Mouse (Mus musculus) testis, adult 2 months (tissue): ENCODE measurements at regions not wholly inside any gene's neighbourhood (a gene's known extent, or its start where the extent isn't known, plus 50 kb on each side); places are given as distances from the start of the nearest gene placed in this dataset.

Experiments
- H3K27ac ChIP-seq: fragments of 200-500 bp; 2 replicates; pipeline ENCODE4 v1.5.1; 2012; ENCODE audit warnings: low read depth, low read length; ENCODE audit not compliant: control insufficient read depth, insufficient read depth
- H3K27me3 ChIP-seq: fragments of 200-500 bp; 2 replicates; pipeline ENCODE4 v1.6.1; 2012; ENCODE audit warnings: mild to moderate bottlenecking, low read length, moderate library complexity; ENCODE audit not compliant: control insufficient read depth, insufficient read depth
- H3K36me3 ChIP-seq: fragments of 200-500 bp; 2 replicates; pipeline ENCODE4 v1.6.1; 2012; ENCODE audit warnings: mild to moderate bottlenecking, low read length; ENCODE audit not compliant: control insufficient read depth, insufficient read depth
- H3K4me1 ChIP-seq: fragments of 200-500 bp; 2 replicates; pipeline ENCODE4 v1.6.1; 2012; ENCODE audit warnings: low read length; ENCODE audit not compliant: control insufficient read depth, insufficient read depth
- H3K4me3 ChIP-seq: fragments of 200-500 bp; 2 replicates; pipeline ENCODE4 v1.5.1; 2012; ENCODE audit warnings: low read depth, mild to moderate bottlenecking, low read length, moderate library complexity, mixed read lengths; ENCODE audit not compliant: control insufficient read depth
- CTCF ChIP-seq: fragments of 200-500 bp; IDR thresholded peaks from 2 replicates; pipeline ENCODE4 v1.5.1; 2012; ENCODE audit warnings: low read depth, mild to moderate bottlenecking, inconsistent platforms, low read length, moderate library complexity; ENCODE audit not compliant: control insufficient read depth, insufficient read depth, insufficient replicate concordance
- POLR2A ChIP-seq: fragments of 200-500 bp; IDR thresholded peaks from 2 replicates; pipeline ENCODE4 v1.6.1; 2012; ENCODE audit warnings: low read depth, mild to moderate bottlenecking, inconsistent platforms, low read length, moderate library complexity; ENCODE audit not compliant: control insufficient read depth

DNA sequence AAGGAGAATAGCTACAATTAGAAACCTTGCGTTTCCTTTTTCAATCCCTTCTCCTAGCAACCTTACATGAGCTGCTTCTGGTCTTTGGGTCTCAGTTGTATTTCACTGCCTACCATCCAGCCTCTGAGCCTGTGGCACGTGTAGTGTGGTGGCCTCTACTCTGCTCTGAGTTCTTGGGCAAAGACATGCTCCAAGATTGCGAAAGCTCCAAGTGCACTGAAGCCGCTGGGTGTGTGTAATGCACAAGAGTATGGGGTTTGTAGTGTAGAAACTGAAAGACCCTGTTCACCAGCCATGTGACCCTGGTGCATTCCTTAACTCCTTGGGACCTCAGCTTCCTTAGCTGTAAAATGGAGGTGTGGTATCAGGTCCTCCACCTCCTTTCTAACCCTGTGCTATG lies 89.8 kb upstream of the Bcor start:
- no peaks in the 10 kb centered on the region for H3K36me3 ChIP-seq
- no peaks in the 10 kb centered on the region for H3K27me3 ChIP-seq
- H3K27ac ChIP-seq: no peak overlapping the region
- H3K4me1 ChIP-seq: peaks cover 5% of the 10 kb centered on the region
- no peak overlapping the region for H3K4me3 ChIP-seq
- TF ChIP-seq POLR2A: no peak
- no peak for TF ChIP-seq CTCF

DNA sequence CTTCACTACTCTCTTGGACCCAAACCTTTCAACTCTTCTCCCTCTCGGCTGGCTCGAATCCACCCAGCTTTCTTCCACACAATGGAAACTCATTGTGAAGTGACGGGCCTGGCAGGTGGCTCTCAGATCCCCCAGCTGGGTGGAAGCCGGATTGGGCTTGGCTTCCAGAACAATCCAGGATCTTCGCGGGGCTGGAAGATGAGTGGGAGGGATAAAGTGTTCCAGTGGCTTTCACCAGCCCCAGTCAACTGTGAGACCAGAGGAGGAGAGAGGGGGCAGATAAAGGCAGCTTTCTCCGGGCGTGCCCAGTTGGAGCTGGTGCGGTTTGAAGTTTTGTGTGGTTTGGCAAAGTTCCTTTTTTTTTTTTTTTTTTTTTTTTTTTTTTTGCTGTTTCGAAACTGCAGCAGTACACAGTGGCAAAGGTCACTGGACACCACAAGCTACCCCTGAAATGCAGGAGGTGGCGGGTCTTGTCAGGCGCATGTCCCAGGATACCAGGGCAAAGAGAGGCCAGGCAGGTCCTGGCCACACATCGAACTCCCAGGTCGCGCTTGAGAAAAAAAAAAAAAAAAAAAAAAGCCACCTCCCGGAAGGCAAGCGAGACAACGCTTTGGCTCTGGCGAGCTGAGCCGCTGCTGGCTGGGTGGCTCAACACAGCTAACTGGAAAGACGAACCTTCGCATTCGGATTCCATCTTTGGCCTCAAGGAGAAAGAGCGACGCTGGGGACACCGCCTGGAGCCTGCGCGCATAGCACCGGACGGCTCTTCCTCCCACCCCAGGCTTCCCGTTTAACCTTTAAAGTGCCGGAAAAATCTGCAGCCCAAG lies 91.9 kb upstream of the Bcor start:
- no peak overlapping the region for H3K27ac ChIP-seq
- H3K36me3 ChIP-seq: no peaks in the 10 kb centered on the region
- peak overlapping the region; percentile 51 for H3K4me3 ChIP-seq
- peaks cover 5% of the 10 kb centered on the region for H3K4me1 ChIP-seq
- TF ChIP-seq CTCF: peak; percentile 12; the same call in 1 of the 2 replicates
- no peak for TF ChIP-seq POLR2A
- H3K27me3 ChIP-seq: no peaks in the 10 kb centered on the region

DNA sequence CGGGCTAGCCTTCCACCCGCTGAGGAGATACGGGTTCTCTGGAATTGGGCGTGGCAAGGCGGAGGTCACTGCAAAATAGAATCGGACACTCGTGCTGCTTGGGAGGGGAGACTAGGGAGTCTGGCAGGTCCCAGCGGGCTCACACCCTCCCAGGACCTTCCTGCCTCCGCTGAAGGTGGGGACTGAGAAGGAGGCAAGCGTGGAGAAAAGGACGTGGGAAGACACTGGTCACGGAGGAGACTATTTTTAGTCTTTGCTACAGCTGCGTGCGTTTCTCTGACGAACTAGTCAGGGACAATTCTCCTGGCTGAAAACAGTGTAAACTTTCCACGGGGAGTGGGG lies 92.5 kb upstream of the Bcor start:
- peaks cover 5% of the 10 kb centered on the region for H3K4me1 ChIP-seq
- H3K4me3 ChIP-seq: peak overlapping the region; percentile 51
- TF ChIP-seq CTCF (no peak), POLR2A (no peak)
- H3K27me3 ChIP-seq: no peaks in the 10 kb centered on the region
- no peaks in the 10 kb centered on the region for H3K36me3 ChIP-seq
- no peak overlapping the region; the same call in 1 of the 2 replicates for H3K27ac ChIP-seq

DNA sequence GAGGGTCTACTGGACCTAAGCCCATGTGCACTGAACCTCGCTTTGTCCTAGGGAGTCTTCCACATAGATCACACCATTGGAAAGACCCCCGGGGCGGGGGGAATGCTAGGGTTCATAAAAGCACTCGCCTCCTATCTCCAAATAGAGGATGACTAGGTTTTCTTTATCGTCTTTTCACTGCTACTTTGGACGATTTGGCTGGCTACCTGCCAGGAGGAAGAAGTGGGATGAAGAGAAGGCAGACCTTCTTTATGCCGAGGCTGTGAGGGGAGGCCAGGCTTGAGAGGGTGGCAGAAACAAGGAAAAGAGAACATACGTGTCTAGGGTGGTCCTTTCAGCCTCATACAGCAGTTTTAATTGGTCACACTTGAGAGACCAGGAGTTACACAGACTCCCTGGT lies 96.6 kb upstream of the Bcor start:
- Histone ChIP-seq H3K4me1 (peaks cover 5% of the 10 kb centered on the region), H3K4me3 (no peak overlapping the region), H3K27me3 (no peaks in the 10 kb centered on the region), H3K36me3 (no peaks in the 10 kb centered on the region), H3K27ac (no peak overlapping the region)
- TF ChIP-seq CTCF (no peak), POLR2A (no peak)

DNA sequence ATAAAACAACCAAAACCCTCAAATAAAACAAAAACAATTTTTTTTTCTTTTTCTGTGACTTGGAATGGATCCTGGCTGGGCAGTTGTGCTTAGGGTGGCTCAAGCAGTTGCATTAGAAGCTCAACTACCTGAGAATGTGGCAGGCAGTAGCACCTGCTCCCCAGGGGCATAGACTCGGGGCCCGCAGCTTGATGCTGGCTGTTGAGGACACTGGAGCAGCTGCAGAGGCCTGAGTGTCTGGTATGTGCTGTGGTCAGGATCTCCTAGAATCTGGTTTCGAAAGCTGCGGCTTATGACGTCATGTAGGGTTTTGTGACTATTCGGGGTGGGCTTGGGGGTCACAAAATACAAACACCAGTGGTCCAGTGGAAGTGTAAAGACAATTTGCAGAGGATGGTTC lies 103.7 kb upstream of the Bcor start:
- no peaks in the 10 kb centered on the region for H3K4me1 ChIP-seq
- H3K4me3 ChIP-seq: no peak overlapping the region
- TF ChIP-seq CTCF (no peak), POLR2A (no peak)
- H3K27me3 ChIP-seq: no peaks in the 10 kb centered on the region
- H3K36me3 ChIP-seq: no peaks in the 10 kb centered on the region
- H3K27ac ChIP-seq: no peak overlapping the region

DNA sequence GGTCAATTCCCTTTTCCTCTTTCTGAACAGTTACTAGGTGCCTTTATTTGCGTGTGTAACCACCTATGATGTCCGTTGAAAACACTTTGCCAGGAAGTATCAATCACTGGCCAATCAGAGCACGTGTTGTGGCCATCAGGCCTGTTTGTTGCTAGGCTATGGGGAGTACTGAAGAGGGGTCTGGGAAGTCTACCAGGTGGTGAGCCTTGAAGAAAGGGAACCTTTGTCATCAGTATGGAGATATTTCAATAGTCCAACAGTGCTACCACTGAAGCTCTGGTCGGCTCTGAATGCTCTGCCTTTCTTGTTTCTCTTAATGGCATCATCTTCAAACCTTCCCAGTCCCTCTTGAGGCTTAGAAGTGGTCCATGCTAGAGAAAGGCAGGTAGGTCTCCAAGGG lies 124.6 kb upstream of the Bcor start:
- Histone ChIP-seq H3K4me3 (no peak overlapping the region), H3K27me3 (no peaks in the 10 kb centered on the region), H3K4me1 (peaks cover 12% of the 10 kb centered on the region; the same call in 1 of the 2 replicates), H3K36me3 (no peaks in the 10 kb centered on the region), H3K27ac (no peak overlapping the region)
- TF ChIP-seq CTCF: no peak
- no peak for TF ChIP-seq POLR2A

DNA sequence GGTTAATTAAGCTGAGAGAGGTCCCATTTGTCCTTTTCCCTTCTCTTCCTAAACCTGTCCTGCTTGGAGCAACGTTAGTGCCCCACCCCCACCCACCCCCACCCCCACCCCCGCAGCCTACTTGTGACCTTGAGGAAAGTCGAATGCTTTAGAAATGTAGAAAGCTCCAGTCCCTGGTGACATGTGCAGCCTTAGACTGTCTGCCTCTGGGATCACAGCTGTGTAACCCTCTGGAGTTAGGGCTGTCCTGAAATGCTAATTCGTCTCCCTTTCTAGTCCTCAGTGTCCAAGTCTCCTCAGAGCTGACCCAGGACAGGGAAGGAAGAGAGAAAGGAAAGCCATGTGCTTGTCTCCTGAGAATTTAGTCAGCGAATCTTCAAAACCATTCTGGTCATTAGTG lies 125.0 kb upstream of the Bcor start:
- Histone ChIP-seq H3K4me3 (no peak overlapping the region), H3K4me1 (peaks cover 12% of the 10 kb centered on the region; the same call in 1 of the 2 replicates), H3K36me3 (no peaks in the 10 kb centered on the region), H3K27me3 (no peaks in the 10 kb centered on the region), H3K27ac (no peak overlapping the region)
- TF ChIP-seq CTCF (no peak), POLR2A (no peak)
